Mouse (Mus musculus) Patski (cell line): Measurements from ENCODE around the gene Ythdf2. TPM values are rescaled to one million over a fixed set of nuclear protein-coding genes. Genes with fewer than 3 reads are reported as not detected.
"Not testable (repeated sequence)": the region's sequence is repeated elsewhere in the genome, so short reads cannot be mapped to it uniquely, and the experiment has no call there.

Experiments used
- ATAC-seq: fragments of 100-300 bp; one replicate; pipeline ENCODE4 v1.8.0; 2021
- CTCF ChIA-PET: fragments of 350-600 bp; sonication (Branson Sonifier 250); formaldehyde crosslinking; loops from one replicate; lab custom pipeline; 2022; ENCODE audit warnings: inconsistent platforms; lab: Charles Lee
- POLR2A ChIA-PET: fragments of 350-600 bp; sonication (Branson Sonifier 250); formaldehyde crosslinking; loops from one replicate; lab custom pipeline; 2022; ENCODE audit warnings: antibody characterized with exemption, inconsistent platforms; lab: Charles Lee
- DNase-seq: peaks from one replicate; pipeline ENCODE4 v3.0.0-alpha.2; 2011; ENCODE audit warnings: low read depth, low spot score
- H3K27me3 ChIP-seq: fragments of 371-371 bp; one replicate; pipeline ENCODE4 v1.5.1; 2021
- CTCF ChIP-seq: fragments of 100-300 bp; IDR thresholded peaks from one replicate; pipeline ENCODE4 v1.5.1; 2021
- in situ Hi-C: fragments of 300-500 bp; cut with MboI; formaldehyde crosslinking; loops from 3 replicates; pipeline ENCODE4 v1.11.1; 2018; ENCODE audit warnings: low pct_unique_long_range_greater_than_20kb, mixed read lengths
- polyA plus RNA-seq: library from polyadenylated mRNA; unstranded; gene quantifications from one replicate; pipeline ENCODE4 v1.2.3, GENCODE M21; 2021

The Ythdf2 gene
- polyA plus RNA-seq, 1 experiment from 2014 or later = 35.5 TPM

DNA sequence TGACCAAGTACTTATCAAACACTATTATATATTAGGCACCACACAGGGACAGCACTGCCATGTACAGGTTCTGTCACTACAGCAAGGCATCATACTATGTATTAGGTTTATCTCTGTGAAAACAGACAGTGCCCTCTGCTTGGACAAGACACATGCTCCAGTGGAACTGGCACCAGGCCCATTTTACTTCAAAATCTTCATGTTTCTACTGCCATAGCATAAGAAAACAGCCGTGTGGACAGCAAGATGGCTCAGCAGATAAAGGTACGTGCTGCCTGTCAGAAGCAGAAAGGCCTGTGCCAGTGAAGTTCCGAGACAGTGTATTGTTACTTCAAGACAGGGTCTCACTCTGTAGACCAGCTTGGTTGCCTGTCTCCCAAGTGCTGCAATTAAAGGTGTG, 29.1 kb upstream of the Ythdf2 start:
- no peak for DNase-seq
- no peak for ATAC-seq
- TF ChIP-seq CTCF = no peak
- CTCF ChIA-PET = interaction anchor here (1.4 kb wide), 1 partner anchor 9 kb away, joined by 4 read pairs; no protein-coding TSS in a partner anchor
- H3K27me3 ChIP-seq = no peaks in the 10 kb centered on the region
- in situ Hi-C loops = no loop called here
- POLR2A ChIA-PET = no interaction called here

DNA sequence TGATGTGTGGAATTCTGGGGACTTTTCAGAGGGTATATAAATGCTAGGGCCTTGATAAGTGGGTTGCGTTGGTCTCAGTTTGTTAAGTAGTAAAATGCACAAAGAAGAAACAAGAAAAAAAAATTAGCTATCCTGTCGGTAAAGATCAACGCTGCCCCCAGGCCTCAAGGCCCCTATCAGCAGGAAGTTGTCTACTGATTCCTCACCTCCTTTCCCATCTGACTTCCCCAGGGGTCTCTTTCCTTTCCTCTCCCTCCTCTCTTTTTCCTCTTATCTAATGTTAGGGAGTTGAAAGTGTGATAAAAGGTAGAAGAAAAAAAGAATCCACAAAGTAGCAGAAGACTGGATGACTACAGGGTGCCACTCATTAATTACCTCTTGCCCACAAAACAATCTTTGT, 28.3 kb upstream of the Ythdf2 start:
- in situ Hi-C loops = no loop called here
- no peak for TF ChIP-seq CTCF
- ATAC-seq (no peak), DNase-seq (no peak)
- ChIA-PET CTCF (interaction anchor here (1.4 kb wide), 1 partner anchor 8 kb away, joined by 4 read pairs; no protein-coding TSS in a partner anchor), POLR2A (no interaction called here)
- no peaks in the 10 kb centered on the region for H3K27me3 ChIP-seq

DNA sequence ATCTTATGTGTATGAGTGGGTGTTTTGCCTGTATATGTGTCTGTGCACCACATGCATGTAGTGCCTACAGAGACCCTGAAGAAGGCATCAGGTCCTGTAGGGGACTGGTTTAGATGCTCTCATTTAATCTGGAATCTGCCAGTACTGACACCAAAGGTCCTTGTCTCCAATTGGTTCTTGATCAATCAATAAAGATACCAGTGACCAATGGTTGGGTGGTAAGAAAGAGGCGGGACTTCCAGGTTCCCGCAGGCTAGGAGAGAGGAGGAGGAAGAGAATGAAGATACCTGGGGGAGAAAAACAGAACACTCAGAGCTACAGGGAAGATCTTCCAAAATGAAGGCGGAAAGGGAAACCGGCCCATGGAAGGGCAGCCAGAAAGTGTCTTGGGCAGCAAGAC, 26.3 kb upstream of the Ythdf2 start:
- TF ChIP-seq CTCF = no peak
- no peak for ATAC-seq
- DNase-seq = no peak
- POLR2A ChIA-PET = no interaction called here
- in situ Hi-C loops = no loop called here
- CTCF ChIA-PET = no interaction called here
- no peaks in the 10 kb centered on the region for H3K27me3 ChIP-seq

DNA sequence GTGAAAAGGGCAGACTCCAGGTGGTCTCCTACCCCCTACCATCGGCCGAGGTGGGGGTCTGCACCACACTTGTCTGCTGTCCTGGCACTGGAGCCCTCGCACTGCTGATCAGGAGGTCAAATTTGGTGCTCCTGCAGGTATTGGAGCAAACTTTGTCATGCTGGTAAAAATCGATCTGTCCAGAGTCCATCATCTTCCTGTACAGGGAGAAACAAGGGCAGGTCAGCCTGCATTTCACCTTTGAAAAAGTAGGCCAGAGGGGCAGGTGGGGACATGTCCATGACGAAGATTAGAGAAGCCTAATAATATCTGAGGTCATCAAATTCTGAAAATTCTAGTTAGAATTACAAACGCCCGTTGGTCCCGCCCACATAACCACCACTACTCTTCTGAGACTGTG, 22.6 kb upstream of the Ythdf2 start:
- no peaks in the 10 kb centered on the region for H3K27me3 ChIP-seq
- POLR2A ChIA-PET = interaction anchor here (0.6 kb wide), 1 partner anchor 38 kb away, joined by 5 read pairs; no protein-coding TSS in a partner anchor
- CTCF ChIA-PET = no interaction called here
- in situ Hi-C loops = no loop called here
- DNase-seq (no peak), ATAC-seq (no peak)
- no peak for TF ChIP-seq CTCF

DNA sequence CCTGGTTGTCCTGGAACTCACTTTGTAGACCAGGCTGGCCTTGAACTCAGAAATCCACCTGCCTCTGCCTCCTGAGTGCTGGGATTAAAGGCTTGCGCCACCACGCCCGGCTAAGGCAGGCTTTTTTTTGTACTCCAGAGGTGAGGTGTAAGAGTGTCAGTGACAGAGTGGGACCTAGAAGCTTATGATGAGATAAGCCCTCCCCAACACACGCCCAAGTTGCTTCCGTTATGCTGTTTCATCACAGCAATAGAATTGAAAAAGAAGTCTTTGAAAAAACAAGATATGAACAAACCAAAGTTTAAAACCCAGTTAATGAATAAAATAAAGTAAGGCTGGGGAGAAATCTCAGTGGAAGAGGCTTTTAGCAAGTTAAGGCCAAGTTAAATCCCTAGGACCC, 18.3 kb upstream of the Ythdf2 start:
- DNase-seq = no peak
- TF ChIP-seq CTCF = no peak
- H3K27me3 ChIP-seq = no peaks in the 10 kb centered on the region
- POLR2A ChIA-PET = interaction anchor here (0.7 kb wide), 1 partner anchor 7 kb away, joined by 3 read pairs; no protein-coding TSS in a partner anchor
- no peak for ATAC-seq
- in situ Hi-C loops = no loop called here
- CTCF ChIA-PET = no interaction called here

DNA sequence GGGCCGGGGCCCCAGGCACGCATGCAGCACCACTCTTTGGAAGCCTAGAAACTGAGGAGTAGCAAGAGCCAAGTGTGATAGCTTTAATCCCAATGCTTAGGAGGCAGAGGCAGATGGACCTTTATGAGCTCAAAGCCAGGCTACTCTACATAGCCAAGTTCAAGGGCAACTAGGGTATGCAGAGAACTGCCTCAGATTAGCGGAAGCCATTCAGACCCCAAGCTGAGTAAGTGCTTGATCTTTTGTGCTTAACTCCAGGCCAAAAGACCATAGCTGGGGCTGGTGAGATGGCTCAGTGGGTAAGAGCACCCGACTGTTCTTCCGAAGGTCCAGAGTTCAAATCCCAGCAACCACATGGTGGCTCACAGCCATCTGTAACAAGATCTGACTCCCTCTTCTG, 9.9 kb upstream of the Ythdf2 start:
- CTCF ChIA-PET, H3K27me3 ChIP-seq, DNase-seq, in situ Hi-C loops, ATAC-seq, POLR2A ChIA-PET: not testable (repeated sequence)

DNA sequence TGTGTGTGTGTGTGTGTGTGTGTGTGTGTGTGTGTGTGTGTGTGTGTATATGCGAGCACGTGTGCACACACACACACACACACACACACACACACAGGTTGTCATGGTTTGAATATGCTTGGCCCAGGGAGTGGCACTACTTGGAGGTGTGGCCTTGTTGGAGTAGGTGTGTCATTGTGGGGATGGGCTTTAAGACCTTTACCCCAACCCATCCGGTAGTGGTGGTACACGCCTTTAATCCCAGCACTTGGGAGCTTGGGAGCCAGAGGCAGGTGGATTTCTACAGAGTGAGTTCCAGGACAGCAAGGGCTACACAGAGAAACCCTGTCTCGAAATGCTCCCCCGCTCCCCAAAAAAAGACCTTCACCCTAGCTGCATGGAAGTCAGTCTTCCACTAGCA, 6.3 kb upstream of the Ythdf2 start:
- POLR2A ChIA-PET, ATAC-seq, DNase-seq, in situ Hi-C loops, H3K27me3 ChIP-seq: not testable (repeated sequence)
- CTCF ChIA-PET = interaction anchor here (1.4 kb wide), 1 partner anchor 38 kb away, joined by 3 read pairs; no protein-coding TSS in a partner anchor

DNA sequence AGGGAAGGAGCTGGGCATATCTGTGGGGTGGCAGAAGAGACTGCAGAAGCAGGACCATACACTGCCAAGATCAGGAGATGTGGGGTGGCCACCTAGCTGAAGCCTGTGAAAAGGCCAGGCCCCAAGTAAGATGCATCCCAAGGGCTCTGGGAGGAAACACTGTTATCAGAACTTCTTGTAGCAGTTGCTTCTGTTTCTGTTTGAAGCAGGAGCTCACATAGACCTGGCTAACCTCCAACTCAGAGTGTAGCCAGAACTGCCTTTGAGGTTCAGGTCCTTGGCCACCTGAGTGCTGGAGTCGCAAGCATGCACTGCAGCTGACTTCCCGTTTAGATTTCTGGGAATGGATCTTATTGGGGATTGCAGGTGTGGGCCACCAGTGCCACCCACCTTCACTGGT, 5.7 kb upstream of the Ythdf2 start:
- POLR2A ChIA-PET = no interaction called here

DNA sequence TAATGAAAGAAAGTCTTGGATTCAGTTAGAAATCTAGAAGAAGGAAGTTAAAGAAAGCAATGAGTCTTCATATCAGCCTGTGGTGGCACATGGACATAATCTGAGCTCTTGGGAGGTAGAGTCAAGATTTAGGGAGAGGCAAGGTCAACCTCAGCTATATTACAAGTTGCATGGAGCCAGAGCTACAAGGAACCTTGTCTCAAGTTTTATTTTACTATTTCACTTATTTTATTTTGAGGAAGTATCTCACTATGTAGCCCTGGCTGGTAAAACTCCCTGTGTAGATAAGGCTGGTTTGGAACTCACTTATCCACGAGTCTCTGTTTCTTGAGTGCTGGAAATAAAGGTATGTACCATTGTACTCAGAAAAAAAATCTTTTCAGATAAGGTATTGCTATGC, 4.5 kb upstream of the Ythdf2 start:
- no peaks in the 10 kb centered on the region for H3K27me3 ChIP-seq
- ATAC-seq (no peak), DNase-seq (no peak)
- POLR2A ChIA-PET = no interaction called here
- CTCF ChIA-PET = interaction anchor here (0.8 kb wide), 1 partner anchor 9 kb away, joined by 3 read pairs; no protein-coding TSS in a partner anchor
- in situ Hi-C loops = no loop called here
- TF ChIP-seq CTCF = no peak

More for the DNA sequence above, 5.7 kb upstream of the Ythdf2 start:
- H3K27me3 ChIP-seq = no peaks in the 10 kb centered on the region
- CTCF ChIA-PET = interaction anchor here (1.4 kb wide), 1 partner anchor 38 kb away, joined by 3 read pairs; no protein-coding TSS in a partner anchor
- ATAC-seq = no peak
- no peak for TF ChIP-seq CTCF
- DNase-seq = no peak
- in situ Hi-C loops = no loop called here

DNA sequence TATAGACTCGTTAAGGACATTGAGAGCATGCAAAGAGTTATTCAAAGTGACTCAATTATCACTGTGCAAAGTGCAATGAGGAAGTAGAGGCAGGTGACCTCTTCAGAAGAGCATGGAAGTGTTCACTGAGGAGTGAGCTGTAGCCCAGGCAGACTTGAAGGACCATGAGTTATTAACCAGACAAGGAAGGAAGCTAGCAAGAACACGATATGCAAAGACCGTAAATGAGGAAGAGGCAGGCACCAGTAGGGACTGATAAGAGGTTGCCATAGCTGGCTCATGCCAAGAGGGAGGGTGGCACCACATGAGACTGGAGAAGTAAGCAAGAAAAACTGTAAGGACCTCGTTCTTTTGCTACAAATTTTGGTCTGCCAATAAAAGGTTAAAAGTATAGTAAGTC, 2.7 kb upstream of the Ythdf2 start:
- in situ Hi-C loops = no loop called here
- ChIA-PET POLR2A (no interaction called here), CTCF (no interaction called here)
- DNase-seq = no peak
- no peaks in the 10 kb centered on the region for H3K27me3 ChIP-seq
- no peak for TF ChIP-seq CTCF
- no peak for ATAC-seq

DNA sequence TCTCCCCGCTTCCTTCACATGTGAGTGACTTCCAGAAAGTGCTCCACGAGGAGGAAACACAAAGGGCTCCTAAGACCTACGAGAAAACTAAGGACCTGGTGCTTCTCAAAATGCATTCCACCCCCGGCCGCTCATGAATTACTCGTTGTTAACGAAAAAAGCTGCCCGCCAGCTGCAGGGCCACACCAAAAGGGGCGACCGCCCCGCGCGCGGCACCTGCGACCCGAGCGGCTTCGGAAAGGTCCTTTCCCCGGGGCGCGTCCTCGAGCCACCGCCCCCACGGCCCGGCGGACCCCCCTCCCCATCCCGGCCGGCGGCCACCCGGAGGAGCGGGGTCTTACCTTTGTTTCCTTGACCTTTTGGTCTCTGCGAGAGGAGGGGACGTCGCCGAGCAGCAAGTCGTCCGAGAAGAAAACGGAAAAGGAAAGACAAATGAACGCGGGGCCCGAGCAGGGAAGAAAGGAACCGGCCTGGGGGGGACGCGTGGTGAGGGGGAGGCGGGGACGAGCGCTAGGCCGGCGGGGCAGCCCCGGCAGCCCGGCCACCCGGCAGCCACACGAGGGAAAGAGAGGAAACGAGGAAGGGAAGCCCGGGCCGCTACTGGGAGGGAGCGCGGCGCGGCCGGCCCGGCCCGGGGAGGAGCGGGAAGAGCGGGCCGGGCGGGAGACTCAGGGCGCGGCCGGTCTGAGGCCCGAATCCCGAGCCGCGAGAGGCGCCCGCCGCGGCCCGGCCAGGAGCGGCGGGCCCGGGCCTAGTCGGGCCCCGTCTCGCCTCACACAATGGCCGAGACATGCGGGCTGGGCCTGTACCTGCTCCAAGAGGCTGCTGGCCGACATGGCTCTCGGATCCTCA, 786 bp downstream of the Ythdf2 start:
- CTCF ChIA-PET = interaction anchor here (0.6 to 0.7 kb wide), 2 partner anchors 13 to 40 kb away, joined by 4 read pairs; no protein-coding TSS in a partner anchor
- POLR2A ChIA-PET = interaction anchor here (0.7 to 1.1 kb wide), 4 partner anchors 14 to 118 kb away, joined by 3 read pairs; partner anchors contain the start of gene Trnau1ap
- H3K27me3 ChIP-seq = no peaks in the 10 kb centered on the region
- DNase-seq = no peak
- in situ Hi-C loops = no loop called here
- ATAC-seq = peak; percentile 41
- no peak for TF ChIP-seq CTCF
